Mouse (Mus musculus) hindbrain, embryonic 14.5 days (tissue): ENCODE results near the gene Apoa2. TPM values are rescaled to one million over a fixed set of nuclear protein-coding genes. Genes with fewer than 3 reads are reported as not detected.

ENCODE experiments used
- ATAC-seq: fragments of 200-750 bp; cut with Nextera tagmentation; 2 replicates; pipeline ENCODE4 v1.8.0; 2017; ENCODE audit warnings: moderate number of reproducible peaks, mild to moderate bottlenecking, moderate TSS enrichment, moderate library complexity; ENCODE audit not compliant: low FRiP score
- DNase-seq: peaks from one replicate; pipeline ENCODE4 v3.0.0-alpha.2; 2015; ENCODE audit warnings: low spot score
- H3K27ac ChIP-seq: fragments of 300-500 bp; sonication (generic); 2 replicates; pipeline ENCODE4 v1.5.1; 2014; ENCODE audit warnings: mild to moderate bottlenecking, moderate library complexity
- H3K27me3 ChIP-seq: fragments of 300-500 bp; sonication (generic); 2 replicates; pipeline ENCODE4 v1.6.1; 2014; ENCODE audit warnings: mild to moderate bottlenecking, low read length, mixed read lengths; ENCODE audit not compliant: control insufficient read depth, insufficient read depth
- H3K36me3 ChIP-seq: fragments of 300-500 bp; sonication (generic); replicated peaks from 2 replicates; pipeline ENCODE4 v1.6.1; 2014; ENCODE audit not compliant: control insufficient read depth, insufficient read depth
- H3K4me1 ChIP-seq: fragments of 300-500 bp; sonication (generic); replicated peaks from 2 replicates; pipeline ENCODE4 v1.6.1; 2014; ENCODE audit warnings: antibody characterized with exemption, low read length, mixed read lengths; ENCODE audit not compliant: control insufficient read depth, insufficient read depth
- H3K4me2 ChIP-seq: fragments of 300-500 bp; sonication (generic); replicated peaks from 2 replicates; pipeline ENCODE4 v1.6.1; 2014; ENCODE audit warnings: mild to moderate bottlenecking, moderate library complexity
- H3K4me3 ChIP-seq: fragments of 300-500 bp; sonication (generic); replicated peaks from 2 replicates; pipeline ENCODE4 v1.5.1; 2014; ENCODE audit warnings: mild to moderate bottlenecking, low read length
- H3K9ac ChIP-seq: fragments of 300-500 bp; sonication (generic); 2 replicates; pipeline ENCODE4 v1.6.1; 2014
- H3K9me3 ChIP-seq: fragments of 300-500 bp; sonication (generic); 2 replicates; pipeline ENCODE4 v1.6.1; 2016; ENCODE audit warnings: low read length; ENCODE audit not compliant: control insufficient read depth
- WGBS: fragments of 180-500 bp; shearing (Covaris S2); extraction: QIAGEN DNeasy Blood & Tissue Kit; methylation state at CpG from one replicate; pipeline ENCODE4 v1.1.7; 2014; 5-methylcytosine and 5-hydroxymethylcytosine counted together
- polyA plus RNA-seq: library from polyadenylated mRNA; unstranded; fragments of >200 nt; fragmentation: Nextera tagmentation; extraction: Ambion mirVana; gene quantifications from 2 replicates; pipeline ENCODE4 v1.2.1, GENCODE M21; 2014

Gene Apoa2
- polyA plus RNA-seq, 1 experiment from 2014 or later = 7.0 TPM

- Histone ChIP-seq H3K4me1 (no peaks in the 10 kb centered on the region), H3K4me2 (no peak overlapping the region), H3K9me3 (no peaks in the 10 kb centered on the region), H3K9ac (no peak overlapping the region), H3K27me3 (no peaks in the 10 kb centered on the region), H3K4me3 (no peak overlapping the region), H3K27ac (no peak overlapping the region), H3K36me3 (peaks cover 38% of the 10 kb centered on the region)
- WGBS = 88% methylated on average over 5 of the region's 5 CpGs
- no peak for ATAC-seq
- no peak for DNase-seq
These were observed 7.5 kb downstream of the Apoa2 start for GRCm38 (mm10) chr1:171232348-171232747.

- 91% methylated on average over 12 of the region's 12 CpGs for WGBS
- H3K9me3 ChIP-seq = no peaks in the 10 kb centered on the region
- H3K27ac ChIP-seq = no peak overlapping the region
- H3K27me3 ChIP-seq = no peaks in the 10 kb centered on the region
- H3K4me2 ChIP-seq = no peak overlapping the region
- H3K4me1 ChIP-seq = no peaks in the 10 kb centered on the region
- peaks cover 46% of the 10 kb centered on the region for H3K36me3 ChIP-seq
- no peak overlapping the region for H3K4me3 ChIP-seq
- DNase-seq = no peak
- H3K9ac ChIP-seq = no peak overlapping the region
- ATAC-seq = no peak
These were observed 8.2 kb downstream of the Apoa2 start for GRCm38 (mm10) chr1:171232800-171233730.

- no peak within 1 kb of the TSS for H3K4me3 ChIP-seq
- DNase-seq (no peak), ATAC-seq (no peak)
- no peaks in the 10 kb centered on the region for H3K4me1 ChIP-seq
- H3K36me3 ChIP-seq = peaks cover 56% of the 10 kb centered on the region
- WGBS = 93% methylated on average over 14 of the region's 14 CpGs
- no peaks in the 10 kb centered on the region for H3K9me3 ChIP-seq
- no peaks in the 10 kb centered on the region for H3K27me3 ChIP-seq
- H3K27ac ChIP-seq = no peak within 1 kb of the TSS
- H3K9ac ChIP-seq = no peak within 1 kb of the TSS
- no peak within 1 kb of the TSS for H3K4me2 ChIP-seq
These were observed 9.3 kb downstream of the Apoa2 start, which contains the start of gene Fcer1g for GRCm38 (mm10) chr1:171234126-171234525. Gene Fcer1g (minus strand): TSS chr1:171234365.

GRCm38 (mm10) chr1:171234538-171234937 lies 9.7 kb downstream of the Apoa2 start:
- Histone ChIP-seq H3K4me1 (no peaks in the 10 kb centered on the region), H3K36me3 (peaks cover 60% of the 10 kb centered on the region), H3K4me3 (no peak overlapping the region), H3K9ac (no peak overlapping the region), H3K4me2 (no peak overlapping the region), H3K9me3 (no peaks in the 10 kb centered on the region), H3K27me3 (no peaks in the 10 kb centered on the region), H3K27ac (no peak overlapping the region)
- no peak for DNase-seq
- 93% methylated on average over 4 of the region's 4 CpGs for WGBS
- ATAC-seq = no peak

DNA sequence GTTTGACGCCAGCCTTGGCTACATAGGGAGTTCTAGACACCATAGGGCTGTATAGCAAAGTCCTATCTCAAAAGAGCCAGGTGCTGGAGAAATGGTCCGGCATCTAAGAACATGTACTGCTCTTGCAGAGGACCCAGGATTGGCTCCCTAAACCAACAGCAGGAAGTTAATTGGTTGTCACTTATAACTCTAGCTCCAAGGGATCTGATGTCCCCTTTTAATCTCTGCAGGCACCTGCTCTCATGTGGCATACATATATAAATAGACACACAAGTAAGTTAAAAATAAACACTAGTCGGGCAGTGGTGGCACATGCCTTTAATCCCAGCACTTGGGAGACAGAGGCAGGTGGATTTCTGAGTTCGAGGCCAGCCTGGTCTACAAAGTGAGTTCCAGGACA lies 10.9 kb downstream of the Apoa2 start:
- H3K27ac ChIP-seq = no peak overlapping the region
- peaks cover 73% of the 10 kb centered on the region for H3K36me3 ChIP-seq
- no peak for ATAC-seq
- H3K4me2 ChIP-seq = no peak overlapping the region
- no peak overlapping the region for H3K9ac ChIP-seq
- WGBS = 91% methylated on average over 3 of the region's 4 CpGs
- no peak for DNase-seq
- no peaks in the 10 kb centered on the region for H3K27me3 ChIP-seq
- H3K4me3 ChIP-seq = no peak overlapping the region
- no peaks in the 10 kb centered on the region for H3K4me1 ChIP-seq
- no peaks in the 10 kb centered on the region for H3K9me3 ChIP-seq

- DNase-seq (no peak), ATAC-seq (no peak)
- peaks cover 89% of the 10 kb centered on the region for H3K36me3 ChIP-seq
- H3K9me3 ChIP-seq = no peaks in the 10 kb centered on the region
- WGBS = 83% methylated on average over 6 of the region's 6 CpGs
- no peak overlapping the region for H3K9ac ChIP-seq
- H3K27ac ChIP-seq = no peak overlapping the region
- H3K27me3 ChIP-seq = no peaks in the 10 kb centered on the region
- no peak overlapping the region for H3K4me3 ChIP-seq
- no peaks in the 10 kb centered on the region for H3K4me1 ChIP-seq
- no peak overlapping the region for H3K4me2 ChIP-seq
These were observed 12.6 kb downstream of the Apoa2 start for GRCm38 (mm10) chr1:171237438-171237837.

- Histone ChIP-seq H3K36me3 (peaks cover 99% of the 10 kb centered on the region), H3K9ac (no peak overlapping the region), H3K27ac (no peak overlapping the region), H3K9me3 (no peaks in the 10 kb centered on the region), H3K27me3 (no peaks in the 10 kb centered on the region), H3K4me1 (no peaks in the 10 kb centered on the region), H3K4me2 (no peak overlapping the region), H3K4me3 (no peak overlapping the region)
- 70% methylated on average over 14 of the region's 14 CpGs for WGBS
- ATAC-seq = no peak
- peak; percentile 55 for DNase-seq
These were observed 13.6 kb downstream of the Apoa2 start for GRCm38 (mm10) chr1:171238463-171238862.

DNA sequence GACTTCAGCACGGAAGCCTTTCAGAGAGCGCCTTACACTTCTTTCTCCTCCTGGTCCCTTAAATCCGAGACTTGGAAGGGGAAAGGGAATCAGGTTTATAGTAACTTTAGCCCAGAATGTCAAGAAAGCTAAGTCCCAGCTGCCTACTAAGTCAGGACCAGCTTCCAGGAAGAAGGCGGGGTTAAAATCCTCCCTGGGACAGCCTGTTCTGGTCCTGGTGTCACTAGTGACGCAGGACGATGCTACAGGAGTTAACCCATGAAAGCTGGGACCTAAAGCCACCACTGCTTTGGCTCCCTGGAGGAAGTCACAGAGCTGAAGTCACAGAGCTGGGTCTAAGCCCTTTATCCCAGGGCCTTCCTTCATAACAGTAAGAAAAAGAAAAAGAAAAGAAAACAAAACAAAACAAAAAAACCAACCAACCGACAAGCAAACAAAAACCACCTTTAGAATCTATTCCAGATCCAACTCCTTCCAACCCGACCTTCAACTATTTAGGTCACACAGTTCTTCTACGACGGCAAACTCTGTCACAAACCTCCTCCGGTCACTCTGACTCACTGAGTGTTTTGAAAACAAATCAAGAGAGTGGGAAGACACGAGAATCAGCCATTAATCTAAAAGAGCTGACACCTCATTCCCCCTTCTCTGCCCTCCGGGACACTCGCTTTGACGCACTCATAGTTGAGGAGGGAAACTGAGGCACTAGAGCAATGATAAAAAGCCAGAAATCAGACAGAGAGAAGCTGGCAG lies 15.3 kb downstream of the Apoa2 start:
- H3K4me2 ChIP-seq = no peak overlapping the region

DNA sequence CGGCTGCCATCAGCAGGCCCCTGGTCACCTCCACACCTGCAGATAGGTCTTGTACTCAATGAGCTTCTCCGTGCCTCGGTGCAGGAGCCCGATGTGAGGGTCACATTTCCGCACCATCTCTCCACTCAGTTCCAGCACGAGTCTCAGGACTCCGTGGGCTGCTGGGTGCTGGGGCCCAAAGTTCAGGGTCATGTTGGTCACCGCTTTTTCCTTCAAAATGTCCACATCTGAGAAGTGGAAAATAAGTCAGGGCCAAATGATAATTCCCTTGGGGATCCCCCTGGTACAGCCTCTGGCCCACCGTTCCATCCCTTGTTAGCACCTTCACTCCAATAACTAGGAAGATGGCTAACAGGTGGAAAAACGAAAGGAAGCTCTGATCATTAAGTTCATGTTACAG lies 16.1 kb downstream of the Apoa2 start:
- no peak overlapping the region for H3K9ac ChIP-seq
- peaks cover 4% of the 10 kb centered on the region for H3K4me1 ChIP-seq
- DNase-seq (no peak), ATAC-seq (no peak)
- no peaks in the 10 kb centered on the region for H3K9me3 ChIP-seq
- H3K27me3 ChIP-seq = no peaks in the 10 kb centered on the region
- 94% methylated on average over 10 of the region's 10 CpGs for WGBS
- peaks cover 95% of the 10 kb centered on the region for H3K36me3 ChIP-seq
- no peak overlapping the region for H3K4me3 ChIP-seq
- H3K4me2 ChIP-seq = no peak overlapping the region
- H3K27ac ChIP-seq = no peak overlapping the region

More for the DNA sequence above, 15.3 kb downstream of the Apoa2 start:
- Histone ChIP-seq H3K36me3 (peaks cover 96% of the 10 kb centered on the region), H3K9ac (no peak overlapping the region), H3K27me3 (no peaks in the 10 kb centered on the region), H3K27ac (no peak overlapping the region), H3K9me3 (no peaks in the 10 kb centered on the region), H3K4me3 (no peak overlapping the region), H3K4me1 (no peaks in the 10 kb centered on the region)
- DNase-seq = no peak
- no peak for ATAC-seq
- WGBS = 81% methylated on average over 15 of the region's 15 CpGs
